Mouse (Mus musculus) MEL (cell line): ENCODE data around the gene Ocln.

ENCODE experiments used
- CHD1 ChIP-seq: IDR thresholded peaks from 2 replicates; pipeline ENCODE4 v1.6.1; 2012; ENCODE audit warnings: low read depth, mild to moderate bottlenecking, inconsistent platforms, low read length, improper control_type of control experiment
- CTCF ChIP-seq, 3 experiments: IDR thresholded peaks in 2 of 3; conservative IDR thresholded peaks in 1 of 3; 2 replicates each; pipeline ENCODE4 v1.5.1; 2011 to 2012; ENCODE audit warnings: low read length in 3 of 3, low read depth in 2 of 3, mild to moderate bottlenecking in 2 of 3, improper control_type of control experiment in 1 of 3, inconsistent platforms in 1 of 3, mixed read lengths in 1 of 3, moderate library complexity in 1 of 3; ENCODE audit not compliant: control insufficient read depth in 1 of 3, insufficient read depth in 1 of 3, poor library complexity in 1 of 3, severe bottlenecking in 1 of 3
- EP300 ChIP-seq, 2 experiments: IDR thresholded peaks; 2 replicates each; pipeline ENCODE4 v1.6.1; 2011; ENCODE audit warnings: improper control_type of control experiment in 2 of 2, low read length in 2 of 2, low read depth in 1 of 2, mild to moderate bottlenecking in 1 of 2
- ETS1 ChIP-seq: IDR thresholded peaks from 2 replicates; pipeline ENCODE4 v1.6.1; 2012; ENCODE audit warnings: low read depth, mild to moderate bottlenecking, inconsistent platforms, low read length, improper control_type of control experiment, moderate library complexity
- GABPA ChIP-seq: IDR thresholded peaks from 2 replicates; pipeline ENCODE4 v1.6.1; 2012; ENCODE audit warnings: low read depth, mild to moderate bottlenecking, inconsistent platforms, low read length, improper control_type of control experiment, moderate library complexity
- KAT2A ChIP-seq: conservative IDR thresholded peaks from 2 replicates; pipeline ENCODE4 v1.6.1; 2012; ENCODE audit warnings: low read depth, low read length, improper control_type of control experiment, inconsistent platforms
- MAFK ChIP-seq: IDR thresholded peaks from 2 replicates; pipeline ENCODE4 v1.6.1; 2011; ENCODE audit warnings: low read depth, mild to moderate bottlenecking, low read length, improper control_type of control experiment, borderline replicate concordance
- MAZ ChIP-seq: IDR thresholded peaks from 2 replicates; pipeline ENCODE4 v1.6.1; 2012; ENCODE audit warnings: low read depth, mild to moderate bottlenecking, inconsistent platforms, low read length, improper control_type of control experiment
- MEF2A ChIP-seq: IDR thresholded peaks from 2 replicates; pipeline ENCODE4 v1.6.1; 2014; ENCODE audit warnings: low read depth, mild to moderate bottlenecking, inconsistent platforms, low read length, improper control_type of control experiment; ENCODE audit not compliant: poor library complexity, insufficient replicate concordance, severe bottlenecking; ENCODE audit errors: extremely low read depth
- NRF1 ChIP-seq: IDR thresholded peaks from 2 replicates; pipeline ENCODE4 v1.6.1; 2014; ENCODE audit warnings: low read depth, mild to moderate bottlenecking, inconsistent platforms, low read length, improper control_type of control experiment, moderate library complexity; ENCODE audit not compliant: poor library complexity, insufficient read depth, severe bottlenecking
- POLR2A ChIP-seq, 2 experiments: IDR thresholded peaks; 2 replicates each; pipeline ENCODE4 v1.6.1; 2011 to 2012; ENCODE audit warnings: low read length in 2 of 2, mild to moderate bottlenecking in 2 of 2, control low read depth in 1 of 2, improper control_type of control experiment in 1 of 2, low read depth in 1 of 2, moderate library complexity in 1 of 2; ENCODE audit not compliant: control insufficient read depth in 1 of 2, insufficient read depth in 1 of 2, poor library complexity in 1 of 2
- POLR2AphosphoS2 ChIP-seq: IDR thresholded peaks from 2 replicates; pipeline ENCODE4 v1.6.1; 2011; ENCODE audit warnings: low read length, improper control_type of control experiment
- RCOR1 ChIP-seq: IDR thresholded peaks from 2 replicates; pipeline ENCODE4 v1.6.1; 2012; ENCODE audit warnings: low read depth, mild to moderate bottlenecking, inconsistent platforms, low read length, improper control_type of control experiment
- UBTF ChIP-seq: IDR thresholded peaks from 2 replicates; pipeline ENCODE4 v1.6.1; 2012; ENCODE audit warnings: low read depth, mild to moderate bottlenecking, inconsistent platforms, low read length, improper control_type of control experiment, moderate library complexity, borderline replicate concordance; ENCODE audit not compliant: insufficient read depth

DNA sequence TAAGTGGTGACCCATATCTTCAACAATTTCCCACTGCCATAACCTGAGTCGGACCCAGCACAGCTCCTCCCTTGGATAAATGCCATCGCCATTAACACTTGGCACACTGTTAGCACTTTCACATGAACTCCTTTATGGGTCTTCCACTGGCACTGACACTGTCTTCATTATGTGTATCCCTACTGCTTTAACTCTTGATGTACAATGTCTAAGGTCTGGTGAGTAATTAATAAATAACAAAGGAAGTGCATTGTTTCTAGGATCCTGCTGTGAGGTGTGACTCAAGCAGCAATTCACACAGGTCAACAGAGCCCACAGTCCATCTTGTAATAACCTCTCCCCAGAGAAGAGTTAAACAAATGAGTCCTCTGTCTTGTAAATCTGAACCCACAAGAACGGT, 91.2 kb downstream of the Ocln start:
- no peak for TF ChIP-seq RCOR1
- no peak for TF ChIP-seq EP300 (IDR thresholded peaks at IDR 0.05; ENCODE audit: low read depth in 1 of 2, low read length in 2 of 2)
- TF ChIP-seq POLR2AphosphoS2: no peak
- TF ChIP-seq CTCF (IDR thresholded peaks at IDR 0.05 in 2 of 3, conservative IDR thresholded peaks at IDR 0.05 in 1 of 3; ENCODE audit: control insufficient read depth in 1 of 3, insufficient read depth in 1 of 3, low read depth in 2 of 3, low read length in 3 of 3, poor library complexity in 1 of 3, severe bottlenecking in 1 of 3): no peak
- TF ChIP-seq GABPA: no peak
- TF ChIP-seq POLR2A (IDR thresholded peaks at IDR 0.05; ENCODE audit: control insufficient read depth in 1 of 2, insufficient read depth in 1 of 2, low read depth in 1 of 2, low read length in 2 of 2, poor library complexity in 1 of 2): no peak
- no peak for TF ChIP-seq MEF2A
- no peak for TF ChIP-seq MAZ
- no peak for TF ChIP-seq CHD1
- no peak for TF ChIP-seq ETS1
- TF ChIP-seq UBTF: no peak
- TF ChIP-seq MAFK: no peak
- TF ChIP-seq KAT2A: no peak
- no peak for TF ChIP-seq NRF1
